Mouse (Mus musculus) right cerebral cortex, postnatal 36 days (tissue): ENCODE results near the gene Carns1.
"Not testable (repeated sequence)": the region's sequence is repeated elsewhere in the genome, so short reads cannot be mapped to it uniquely, and the experiment has no call there.

ENCODE experiments used
- DNase-seq, 2 experiments: peaks; one replicate each; pipeline ENCODE4 v3.0.0; 2022; ENCODE audit warnings: low spot score in 2 of 2, mixed read lengths in 1 of 2

The Carns1 gene

DNA sequence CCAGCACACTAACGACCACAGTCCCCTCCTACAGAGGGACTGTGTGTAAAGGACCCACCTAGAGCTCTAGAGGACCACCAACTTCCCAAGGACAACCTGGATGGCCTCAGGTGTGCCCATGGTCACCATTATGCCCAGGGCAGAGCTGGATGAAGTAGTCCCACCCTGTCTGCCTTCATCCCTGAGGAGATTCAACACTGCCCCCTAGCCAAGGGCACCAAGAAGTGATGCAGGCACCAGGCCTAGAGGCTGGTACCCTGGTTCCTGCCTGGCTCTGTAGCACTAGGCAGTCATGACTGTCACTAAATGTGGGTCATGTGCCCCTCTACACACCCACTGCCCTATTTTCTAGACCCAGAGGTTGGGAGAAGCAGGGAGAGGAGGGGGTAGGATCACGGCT is 43.5 kb downstream of the Carns1 start:
- no peak for DNase-seq

DNA sequence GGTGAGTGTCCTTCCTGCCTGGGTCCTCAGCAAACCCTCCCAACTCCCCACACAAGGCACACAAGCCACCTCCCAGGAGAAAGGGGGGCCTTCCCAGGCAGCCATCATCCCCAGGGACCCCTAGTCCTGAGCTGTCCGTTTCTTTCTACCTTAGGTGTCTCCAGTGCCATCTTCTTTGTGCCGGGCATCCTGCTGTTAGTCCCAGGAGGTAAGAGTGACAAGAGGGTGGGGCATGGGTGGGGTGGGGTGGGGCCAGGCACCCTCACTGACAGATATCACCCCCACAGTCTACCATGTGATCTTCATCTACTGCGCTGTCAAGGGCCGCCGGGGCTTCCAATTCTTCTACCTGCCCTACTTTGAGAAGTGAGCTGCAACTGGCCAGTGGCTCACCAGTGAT is 44.2 kb downstream of the Carns1 start:
- DNase-seq: no peak

DNA sequence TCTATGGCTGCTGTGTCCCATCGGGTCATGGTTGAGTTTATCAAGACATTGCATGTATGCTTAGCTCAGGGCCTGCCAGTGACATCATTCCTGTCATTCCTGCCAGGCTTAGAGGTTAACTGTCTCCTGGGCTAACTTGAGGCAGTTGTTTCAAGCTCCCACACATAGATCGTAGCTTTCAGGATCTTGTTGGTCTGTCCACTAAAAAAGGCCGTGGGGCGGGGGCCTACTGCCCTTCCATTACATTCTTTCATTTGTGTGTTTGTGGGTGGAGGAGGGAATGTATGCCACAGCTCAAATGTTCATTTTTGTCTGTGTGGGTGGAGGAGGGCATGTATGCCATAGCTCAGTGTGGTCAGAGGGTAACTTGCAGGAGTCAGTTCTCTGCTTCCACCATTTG is 45.2 kb downstream of the Carns1 start:
- DNase-seq: no peak

DNA sequence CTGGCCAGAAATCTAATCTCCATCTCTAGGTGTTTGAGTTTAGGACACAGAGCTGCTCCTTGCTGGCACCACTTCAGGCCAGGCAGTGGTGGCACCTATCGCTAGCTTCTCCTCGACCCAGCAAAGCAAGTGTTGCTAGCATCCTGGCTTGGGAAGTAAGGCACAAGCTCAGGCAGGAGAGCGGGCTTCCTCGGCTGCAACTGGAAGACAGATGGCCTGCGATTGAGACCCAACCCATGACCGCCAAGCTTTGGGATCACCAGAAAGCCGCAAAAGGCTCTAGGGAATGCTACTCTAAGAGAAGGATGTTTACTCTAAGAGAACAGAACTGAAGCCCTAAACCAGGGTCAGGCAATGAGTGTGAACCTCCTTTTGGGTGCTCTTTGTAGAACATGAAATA is 45.8 kb downstream of the Carns1 start:
- no peak for DNase-seq

DNA sequence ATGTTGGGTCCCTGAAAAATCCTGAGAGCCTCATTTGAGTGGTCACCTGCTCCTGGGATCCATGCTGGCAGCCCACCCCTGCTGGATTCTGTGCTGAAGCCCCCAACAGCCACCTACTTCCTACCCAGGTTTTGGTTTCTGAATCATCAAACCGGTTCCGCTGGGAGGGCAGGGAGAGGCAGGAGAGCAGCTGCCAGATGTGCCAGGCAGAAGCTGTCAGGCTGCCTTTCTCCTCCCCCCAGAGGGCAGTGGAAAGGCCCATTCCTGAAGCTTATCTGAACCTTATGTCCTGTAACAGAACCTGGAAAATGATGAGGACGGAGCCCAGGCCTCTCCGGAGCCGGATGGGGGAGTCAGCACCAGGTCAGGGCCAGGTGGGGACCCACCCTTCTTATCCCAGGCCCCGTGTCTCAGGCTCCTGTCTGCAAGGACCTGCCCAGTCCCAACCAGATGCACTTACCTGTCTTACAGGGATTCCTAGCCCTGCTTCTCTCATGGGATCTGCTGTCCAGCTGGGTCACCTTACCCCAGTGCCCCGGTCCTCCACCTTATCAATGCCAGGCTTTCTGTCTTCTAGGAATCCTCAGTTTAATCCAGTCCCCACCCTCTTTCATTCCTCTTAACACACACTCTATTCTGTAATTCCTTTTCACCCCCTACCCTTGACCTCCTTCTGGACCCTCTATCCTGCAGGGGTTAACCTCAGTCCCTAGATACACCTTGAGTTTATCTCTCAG is 48.4 kb downstream of the Carns1 start:
- DNase-seq: no peak

DNA sequence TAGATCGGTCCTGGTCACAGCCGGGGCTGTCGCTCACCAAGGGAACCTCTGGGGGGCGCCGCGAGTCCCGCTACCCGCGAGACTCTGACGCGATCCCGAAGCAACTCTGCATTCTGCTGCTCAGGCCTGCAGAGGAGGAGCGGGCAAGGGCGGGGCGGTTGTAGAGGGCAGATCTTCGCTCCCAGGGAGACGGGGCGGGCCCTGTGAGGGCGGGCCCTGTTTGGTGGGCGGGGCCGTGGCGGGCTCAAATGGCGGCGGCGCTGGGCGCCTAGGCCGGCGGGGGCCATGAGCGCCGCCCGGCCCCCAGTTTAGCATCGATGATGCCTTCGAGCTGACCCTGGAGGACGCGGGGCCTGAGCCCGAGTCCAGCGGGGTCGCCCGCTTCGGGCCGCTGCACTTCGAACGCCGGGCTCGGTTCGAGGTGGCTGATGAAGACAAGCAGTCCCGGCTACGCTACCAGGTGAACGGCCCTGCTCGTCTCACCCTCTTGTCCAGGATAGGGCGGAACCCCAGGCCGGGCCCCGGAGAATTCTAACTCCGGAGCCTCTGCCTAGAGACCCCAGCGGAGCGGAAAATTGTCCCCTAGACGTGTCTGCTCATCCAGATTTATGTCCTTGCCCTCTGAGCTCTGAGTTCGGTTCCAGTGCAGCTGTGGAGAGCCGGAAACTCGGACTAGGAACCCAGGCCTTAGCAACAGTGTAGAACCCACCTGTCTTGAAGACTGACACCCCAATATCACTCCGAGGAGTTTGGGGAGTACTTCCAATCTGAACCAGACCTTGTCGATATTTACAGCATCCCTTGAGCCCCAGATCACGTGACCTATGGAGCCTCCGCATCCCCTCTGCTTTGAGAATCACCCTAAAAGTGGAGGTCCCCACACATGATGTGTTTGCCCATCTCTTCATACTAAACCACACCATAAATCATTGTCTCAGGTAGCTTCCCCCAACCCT is 49.3 kb downstream of the Carns1 start, which contains the start of gene Aip:
TSS of gene Aip (minus strand) at position 118 of the 956 bp plus-strand sequence.
- DNase-seq: peak; percentile 97 to 98

DNA sequence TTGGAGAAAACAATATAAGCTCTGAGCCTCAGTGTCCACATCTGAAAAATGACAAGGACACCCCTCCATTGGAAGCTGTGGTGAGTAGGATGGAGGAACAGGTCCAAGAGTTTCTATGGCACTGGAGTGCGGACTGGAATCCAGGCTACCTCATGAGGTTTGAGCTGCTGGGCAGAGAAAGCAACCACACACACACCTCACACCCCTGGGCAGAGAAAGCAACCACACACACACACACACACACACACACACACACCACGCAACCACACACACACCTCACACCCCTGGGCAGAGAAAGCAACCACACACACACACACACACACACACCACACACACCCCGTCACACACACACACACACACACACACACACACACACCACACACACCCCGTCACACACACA is 50.0 kb downstream of the Carns1 start:
- DNase-seq: not testable (repeated sequence)

DNA sequence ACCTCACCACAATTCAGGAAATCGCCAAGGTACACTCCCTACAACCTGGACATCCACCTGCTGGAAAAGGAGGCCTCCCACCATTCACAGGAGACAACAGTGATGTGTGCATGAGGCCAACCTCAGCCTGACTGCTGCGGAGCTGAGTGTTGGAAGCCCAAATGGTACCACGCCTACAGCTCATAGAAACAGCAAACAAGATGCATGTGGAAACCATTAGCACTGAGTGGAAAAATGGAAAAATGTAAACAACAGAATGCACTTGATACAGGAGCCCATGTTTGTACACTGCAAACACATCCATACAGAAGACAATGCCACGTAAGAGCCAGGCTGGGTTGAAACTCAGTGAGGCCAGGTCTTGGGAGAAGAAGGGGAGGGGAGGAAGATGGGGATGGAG is 50.8 kb downstream of the Carns1 start:
- DNase-seq: no peak

DNA sequence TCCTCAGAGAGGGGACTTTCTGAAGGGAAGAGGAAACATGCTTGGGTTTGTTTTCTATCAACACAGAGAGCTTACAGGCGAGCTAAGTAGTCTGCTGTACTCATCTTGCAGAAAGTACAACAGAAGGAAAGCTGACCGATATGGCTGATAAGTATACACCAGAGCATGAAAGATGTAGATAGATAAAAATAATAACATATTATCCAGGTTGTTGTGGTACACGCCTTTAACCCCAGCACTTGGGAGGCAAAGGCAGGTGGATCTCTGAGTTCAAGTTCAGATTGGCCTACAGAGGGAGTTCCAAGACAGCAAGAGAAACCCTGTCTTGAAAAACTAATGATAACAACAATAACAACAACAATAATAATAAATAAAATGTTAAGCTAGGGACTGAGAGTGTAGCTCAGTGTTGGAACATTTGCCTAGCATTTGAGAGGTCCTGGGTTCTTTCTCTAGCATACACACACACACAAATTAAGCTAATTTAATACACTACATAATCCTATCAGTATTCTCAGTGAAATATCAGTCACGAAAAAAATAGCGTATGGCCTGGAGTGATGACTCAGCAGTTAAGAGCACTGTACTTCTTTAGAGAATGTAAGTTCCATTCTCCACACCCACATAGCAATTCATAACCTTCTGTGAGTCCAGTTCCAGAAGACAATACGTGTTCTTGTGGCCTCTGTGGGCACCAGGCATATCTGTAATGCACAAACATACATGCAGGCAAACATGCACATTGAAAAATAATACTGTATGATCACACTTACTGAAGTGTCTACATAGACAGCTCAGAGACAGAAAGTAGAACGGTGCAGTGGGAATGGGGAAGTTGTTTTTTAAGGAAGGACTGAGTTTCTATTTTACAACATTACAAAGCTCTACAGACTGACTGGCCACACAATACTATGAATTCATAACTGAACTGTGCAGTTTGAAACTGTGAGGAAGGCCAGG is 52.6 kb downstream of the Carns1 start:
- no peak for DNase-seq

DNA sequence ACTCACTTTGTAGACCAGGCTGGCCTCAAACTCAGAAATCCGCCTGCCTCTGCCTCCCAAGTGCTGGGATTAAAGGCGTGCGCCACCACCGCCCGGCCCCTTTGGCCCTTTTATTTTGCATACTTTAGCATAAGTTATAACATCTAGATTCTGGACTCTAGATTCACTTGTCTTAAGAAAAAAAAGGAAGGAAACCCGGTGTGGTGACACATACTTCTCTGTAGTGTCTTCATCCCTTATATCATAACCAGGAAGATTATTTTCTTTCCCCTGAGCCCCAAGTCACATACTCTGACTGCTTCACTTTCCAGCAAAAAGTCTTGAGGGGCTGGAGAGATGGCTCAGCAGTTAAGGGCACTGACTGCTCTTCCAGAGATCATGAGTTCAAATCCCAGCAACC is 53.4 kb downstream of the Carns1 start:
- DNase-seq: not testable (repeated sequence)

DNA sequence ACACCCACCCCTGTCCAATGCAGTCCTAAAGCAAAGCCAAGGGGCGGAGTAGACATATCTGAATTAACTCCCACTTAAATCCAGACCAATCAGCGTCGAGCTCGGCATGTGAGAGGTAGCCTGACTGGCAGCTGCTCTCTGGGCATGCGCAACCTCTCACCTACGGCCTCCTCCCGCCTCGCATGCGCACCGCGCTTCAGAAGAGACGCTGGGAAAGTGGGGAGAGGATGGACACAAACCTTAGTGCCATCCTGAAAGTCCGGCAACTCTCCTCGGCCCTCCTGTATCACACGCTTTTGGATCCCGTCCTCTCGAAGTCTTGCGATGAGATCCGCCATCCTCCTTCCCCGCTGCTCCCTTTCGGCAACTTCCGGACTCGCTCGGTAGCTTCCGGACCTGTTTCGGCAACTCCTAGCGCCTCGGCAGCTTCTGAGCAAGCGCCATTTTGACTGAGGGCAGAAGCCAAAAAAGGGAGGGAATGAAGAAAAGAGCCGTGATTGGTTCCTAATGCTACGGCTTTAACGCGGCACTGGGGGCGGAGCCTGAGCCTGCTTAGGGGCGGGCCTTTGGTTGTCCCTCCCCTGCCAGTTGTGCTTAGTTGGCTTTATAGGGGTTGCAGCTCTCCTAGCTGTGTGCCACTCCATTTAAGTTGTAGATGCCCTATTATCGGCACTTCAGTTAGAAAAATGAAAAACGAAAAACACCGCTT is 54.0 kb downstream of the Carns1 start:
- peak; percentile 95 to 97 for DNase-seq

DNA sequence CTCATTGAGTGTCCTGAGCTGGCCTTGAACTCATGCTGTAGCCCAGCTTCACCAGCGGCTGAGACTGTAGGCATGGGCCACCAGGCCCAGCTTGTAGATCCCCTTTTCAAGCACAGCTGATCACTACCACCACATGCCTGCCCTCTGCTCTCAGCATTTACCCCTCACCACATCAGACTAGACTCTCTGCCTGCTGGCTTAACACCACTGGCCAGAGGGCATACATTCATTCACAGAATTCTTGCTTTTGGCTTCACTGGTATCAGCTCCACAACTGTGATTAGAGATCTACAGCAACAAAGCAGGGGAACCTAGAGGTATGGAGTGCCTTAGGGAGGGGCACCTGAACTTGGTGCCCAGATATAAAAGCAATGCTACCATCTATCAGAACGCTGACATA is 54.8 kb downstream of the Carns1 start:
- no peak for DNase-seq

DNA sequence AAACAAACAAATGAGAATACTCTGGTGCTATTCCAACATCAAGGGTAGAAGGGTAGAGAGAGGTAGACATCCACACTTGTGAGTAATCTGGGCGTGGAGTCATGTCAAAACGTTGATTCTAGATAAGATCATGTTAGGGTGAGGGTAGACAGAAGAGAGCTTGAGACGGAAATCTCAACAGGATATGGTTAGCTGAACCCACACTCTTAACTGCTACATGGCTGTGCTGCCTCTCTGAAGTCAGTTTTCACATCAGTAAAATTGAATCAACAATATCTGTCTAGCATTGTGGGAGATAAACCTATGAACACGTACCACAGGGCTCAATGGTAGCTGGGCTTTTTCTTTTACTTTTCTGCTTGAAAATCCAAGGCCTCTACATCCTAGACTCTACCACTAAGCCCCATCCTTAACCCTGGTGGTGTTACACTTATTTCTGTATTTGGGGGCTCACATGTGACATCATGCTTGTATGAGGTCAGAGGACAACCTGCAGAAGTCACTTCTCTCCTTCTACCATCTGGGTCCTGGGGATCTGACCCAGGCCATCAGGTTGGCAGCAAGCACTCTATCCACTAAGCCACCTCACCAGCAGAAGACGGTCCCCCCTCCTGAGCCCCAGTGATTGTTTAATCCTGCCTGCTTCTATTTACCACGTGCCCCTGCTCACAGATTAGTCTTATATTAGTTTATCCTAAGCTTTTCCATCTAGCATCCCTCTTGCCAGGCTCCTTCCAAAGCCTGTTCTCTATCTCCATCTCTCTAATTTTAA is 55.4 kb downstream of the Carns1 start:
- DNase-seq: no peak

DNA sequence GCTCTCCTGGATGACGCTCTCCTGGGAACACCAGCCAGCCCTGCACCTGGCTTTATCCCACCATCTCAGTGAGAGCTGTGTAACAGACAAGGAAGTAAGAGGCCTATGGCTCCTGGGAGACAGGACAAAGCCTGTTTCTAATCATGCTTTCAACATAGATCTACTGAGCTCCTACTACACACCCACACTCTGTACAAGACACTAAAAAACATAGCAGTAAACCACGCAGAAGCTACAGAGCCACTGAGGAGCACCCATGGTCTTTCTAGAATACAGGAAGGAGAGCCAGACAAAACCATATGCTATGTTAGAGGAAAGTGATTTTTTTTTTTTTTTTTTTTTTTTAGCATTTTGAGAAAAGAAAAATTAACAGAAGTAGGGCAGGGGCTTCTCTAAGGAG is 56.9 kb downstream of the Carns1 start:
- no peak for DNase-seq

DNA sequence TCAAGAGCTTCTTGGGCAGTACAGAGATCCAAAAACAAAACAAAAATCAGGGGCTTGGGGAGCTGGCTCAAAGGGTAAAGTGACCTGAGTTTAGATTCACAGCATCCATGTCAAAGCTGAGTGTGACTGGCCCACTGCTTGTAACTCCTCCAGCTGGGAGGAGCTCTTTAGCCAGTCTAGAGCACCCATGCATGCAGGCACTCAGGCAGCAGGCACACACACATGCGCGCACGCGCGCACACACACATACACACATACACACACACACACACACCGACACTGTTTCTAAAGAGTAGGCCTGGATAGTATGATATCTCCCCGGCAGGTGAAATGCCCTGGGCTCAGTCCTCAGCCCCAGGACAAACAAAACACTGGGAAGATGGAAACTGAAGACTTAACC is 58.3 kb downstream of the Carns1 start:
- no peak for DNase-seq

DNA sequence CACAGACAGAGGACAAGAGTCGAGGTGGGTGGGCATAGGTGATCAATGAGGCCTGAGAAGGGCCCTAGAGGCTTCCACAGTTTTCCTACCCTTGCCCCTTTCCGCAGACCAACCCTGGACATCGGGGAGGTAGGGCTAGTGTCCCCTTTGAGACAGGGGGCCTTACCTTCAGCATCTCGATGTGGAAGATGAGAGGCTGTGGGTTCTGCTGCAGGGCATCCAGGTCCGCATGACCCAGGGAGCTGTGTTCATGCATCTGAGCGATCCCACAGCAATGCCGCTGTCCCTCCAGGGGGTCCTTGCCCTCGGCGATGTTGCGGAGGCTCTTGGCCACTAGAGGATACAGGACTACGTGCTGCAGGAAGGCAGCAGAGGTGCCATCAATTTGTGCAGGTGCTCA is 59.5 kb downstream of the Carns1 start:
- DNase-seq: no peak

DNA sequence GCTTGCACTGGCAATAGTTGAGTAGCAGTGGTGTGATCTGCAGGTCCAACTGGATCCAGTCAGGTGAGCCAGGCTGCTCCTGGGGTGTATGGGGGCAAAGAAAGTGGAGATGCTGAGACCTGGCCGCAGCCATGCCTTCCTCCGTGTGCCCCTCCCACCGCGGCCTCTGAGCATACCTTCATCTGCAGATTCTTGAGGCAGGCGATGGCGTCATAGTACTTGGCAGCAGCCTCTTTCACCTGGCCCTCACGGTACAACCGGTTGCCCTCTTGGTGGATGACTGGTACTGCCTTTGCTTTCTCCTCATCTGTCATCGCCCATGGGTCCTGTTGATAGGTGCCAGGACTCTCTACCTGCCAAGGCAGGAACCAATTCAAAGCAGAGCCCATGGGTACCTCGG is 60.1 kb downstream of the Carns1 start:
- DNase-seq: no peak

DNA sequence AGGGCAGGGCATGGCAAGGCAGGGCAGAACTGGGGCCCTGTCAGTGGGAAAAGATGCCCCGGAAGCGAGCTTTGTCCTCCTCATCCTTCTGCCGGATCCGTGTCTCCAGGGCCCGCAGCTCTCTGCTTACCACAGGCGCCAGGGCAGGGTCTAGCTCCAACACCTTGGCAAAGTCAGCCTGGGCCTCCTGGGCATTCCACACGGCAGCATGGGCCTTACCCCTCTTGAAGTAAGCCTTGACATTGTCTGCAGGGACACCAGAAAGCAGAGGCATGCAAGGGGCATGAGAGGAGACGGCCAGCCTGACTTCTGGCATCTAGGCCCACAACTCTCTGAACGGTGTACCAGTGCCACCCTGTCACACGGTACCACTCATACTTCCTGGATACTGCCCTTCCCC is 60.7 kb downstream of the Carns1 start:
- no peak for DNase-seq
